ENCODE assay signal across 9 mouse cellular contexts in the genomic region with DNA sequence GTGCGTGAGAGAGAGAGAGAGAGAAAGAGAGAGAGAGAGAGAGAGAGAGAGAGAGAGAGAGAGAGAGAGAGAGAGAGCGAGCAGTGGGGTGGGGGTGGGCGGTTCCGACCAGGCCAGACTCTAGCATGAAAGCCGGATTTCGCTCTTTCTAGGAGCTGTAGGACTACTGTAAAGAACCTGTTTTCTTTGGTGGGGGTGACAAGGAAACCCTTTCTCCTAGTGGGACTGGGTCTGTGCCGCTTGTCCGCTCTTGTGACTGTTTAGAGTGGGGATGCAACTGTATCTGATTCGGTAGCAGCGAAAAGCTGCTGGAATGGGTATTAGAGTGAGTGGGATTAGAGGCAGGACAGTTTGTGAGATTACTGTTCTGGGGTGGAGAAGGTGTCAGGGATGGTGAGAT. TPM values are rescaled to one million over a fixed set of nuclear protein-coding genes. Genes with fewer than 3 reads are reported as not detected.
DNase-seq lines count a peak whose midpoint lies in the region; ATAC-seq and TF ChIP-seq lines count a peak whose summit lies in the region.
"Had no signal": no experiment of that assay in that cellular context is flagged by ENCODE, and none has a peak within 500 bp of the region (broad histone marks: within the 10 kb centered on the region; RNA-seq: fewer than 3 reads in every experiment).

No protein-coding gene starts in this region.

- ATAC-seq in hindbrain, embryonic 11.5 days (ENCODE audit: low FRiP score): no peak
- no peak for ATAC-seq in liver, postnatal 0 days

- WGBS in hindbrain, embryonic 11.5 days: 5% methylated on average over 9 of the region's 10 CpGs
- 18% methylated on average over 9 of the region's 10 CpGs for WGBS in liver, postnatal 0 days (ENCODE audit: insufficient replicate concordance)

- 0 out of 2 replicates have a peak overlapping the region, but pooled peaks have one; percentile 31 for H3K9ac ChIP-seq in hindbrain, embryonic 11.5 days (ENCODE audit: low read depth, low read length)
- H3K9ac ChIP-seq in liver, postnatal 0 days (replicated peaks): no peak overlapping the region

- peak overlapping the region; percentile 98 for H3K4me2 ChIP-seq in hindbrain, embryonic 11.5 days (replicated peaks; ENCODE audit: low read depth, low read length)
- H3K4me2 ChIP-seq in liver, postnatal 0 days (ENCODE audit: low read depth, low read length): peak overlapping the region; percentile 73

- no peak overlapping the region for H3K27ac ChIP-seq in hindbrain, embryonic 11.5 days (ENCODE audit: low read depth, low read length)
- no peak overlapping the region for H3K27ac ChIP-seq in liver, postnatal 0 days (ENCODE audit: low read depth)

- H3K9me3 ChIP-seq in E14TG2a.4 (ENCODE audit: low read length): no peaks in the 10 kb centered on the region
- H3K9me3 ChIP-seq in hindbrain, embryonic 11.5 days (ENCODE audit: control insufficient read depth, low read length): no peaks in the 10 kb centered on the region
- H3K9me3 ChIP-seq in liver, postnatal 0 days (ENCODE audit: low read length): no peaks in the 10 kb centered on the region

- H3K27me3 ChIP-seq in E14TG2a.4 (ENCODE audit: insufficient read depth, low read length): peaks cover 22% of the 10 kb centered on the region
- peaks cover 5% of the 10 kb centered on the region; the same call in 1 of the 2 replicates for H3K27me3 ChIP-seq in hindbrain, embryonic 11.5 days (ENCODE audit: control insufficient read depth, insufficient read depth, low read length)
- peaks cover 63% of the 10 kb centered on the region for H3K27me3 ChIP-seq in liver, postnatal 0 days (ENCODE audit: insufficient read depth, low read length)

- peak; percentile 40 for DNase-seq in embryo, embryonic 11 days
- DNase-seq in embryo, embryonic 10 days (ENCODE audit: low spot score): no peak
- peak; percentile 18 for DNase-seq in hindbrain, embryonic 11.5 days (ENCODE audit: low spot score)
- no peak for DNase-seq in liver, postnatal 0 days
- DNase-seq in gastrocnemius, postnatal 10 days: no peak
- DNase-seq in thymus, postnatal 0 days (ENCODE audit: low spot score): no peak
- no peak for DNase-seq in left cerebral cortex, postnatal 4 days

- TF ChIP-seq CTCF in E14TG2a.4 (conservative IDR thresholded peaks at IDR 0.05; ENCODE audit: low read length): no peak
- no peak for TF ChIP-seq CTCF in liver, postnatal 0 days (IDR thresholded peaks at IDR 0.05; ENCODE audit: low read depth)

- no peak for TF ChIP-seq EP300 in liver, postnatal 0 days (IDR thresholded peaks at IDR 0.05; ENCODE audit: low read depth)

- peak overlapping the region; percentile 91 for H3K4me3 ChIP-seq in E14TG2a.4 (replicated peaks; ENCODE audit: low read length)
- H3K4me3 ChIP-seq in hindbrain, embryonic 11.5 days (ENCODE audit: low read depth, low read length): peak overlapping the region; percentile 74
- peak overlapping the region; percentile 39; the same call in 1 of the 2 replicates for H3K4me3 ChIP-seq in liver, postnatal 0 days (ENCODE audit: low read depth, low read length)

- H3K36me3 ChIP-seq in E14TG2a.4 (ENCODE audit: insufficient read depth, low read length): no peaks in the 10 kb centered on the region; the same call in 1 of the 2 replicates
- H3K36me3 ChIP-seq in hindbrain, embryonic 11.5 days (ENCODE audit: control insufficient read depth, insufficient read depth, low read length): no peaks in the 10 kb centered on the region
- H3K36me3 ChIP-seq in liver, postnatal 0 days (replicated peaks; ENCODE audit: insufficient read depth, low read length): no peaks in the 10 kb centered on the region

- H3K4me1 ChIP-seq in E14TG2a.4 (replicated peaks; ENCODE audit: low read depth, low read length): peaks cover 72% of the 10 kb centered on the region
- H3K4me1 ChIP-seq in hindbrain, embryonic 11.5 days (replicated peaks; ENCODE audit: control insufficient read depth, insufficient read depth, low read length): peaks cover 9% of the 10 kb centered on the region; the same call in 1 of the 2 replicates
- peaks cover 17% of the 10 kb centered on the region for H3K4me1 ChIP-seq in liver, postnatal 0 days (ENCODE audit: insufficient read depth)

- intact Hi-C loops in left cerebral cortex, postnatal 4 days (cut with DNase I): loop anchor here (5.0 kb wide), 1 partner anchor 339 kb away; no protein-coding TSS in a partner anchor

RNA-seq across cellular contexts. Expression of gene Tenm4, which starts 42.7 kb away (rescaled TPM):
- polyA plus RNA-seq in hindbrain, embryonic 11.5 days (2014; fragmentation: Nextera tagmentation; extraction: Ambion mirVana): 19.3 and 24.0 TPM in 2 replicates
- 0.62 and 0.68 TPM in 2 replicates for polyA plus RNA-seq in liver, postnatal 0 days (2015; fragmentation: Nextera tagmentation; extraction: Ambion mirVana)
- 10 to 100 TPM; 11.0 to 15.0 TPM for total RNA-seq in gastrocnemius, postnatal 10 days (2021)
- polyA plus RNA-seq in thymus, postnatal 0 days (2015; fragmentation: Nextera tagmentation; extraction: Ambion mirVana): 4.5 and 4.9 TPM in 2 replicates
- total RNA-seq in left cerebral cortex, postnatal 4 days (2021): 100 to 1,000 TPM in 1 of 2 experiments, 10 to 100 TPM in 1; 98.0 to 123 TPM
- polyA plus RNA-seq: erythroblast, embryonic 14.5 days had no signal

Comparison
In these comparisons a context has a peak if more than half of its experiments do, and no peak if none do; other contexts are left out.
1. DNase-seq: peak in embryo, embryonic 11 days (single experiment) and hindbrain, embryonic 11.5 days (single experiment); none in embryo, embryonic 10 days (single experiment), liver, postnatal 0 days (single experiment), gastrocnemius, postnatal 10 days (single experiment), thymus, postnatal 0 days (single experiment) and left cerebral cortex, postnatal 4 days (single experiment).
2. H3K4me3 ChIP-seq: peak in every context shown above with its lines; median percentile 91 in E14TG2a.4; 74 in hindbrain, embryonic 11.5 days; 39 in liver, postnatal 0 days.